Mouse (Mus musculus): ENCODE results near the gene Pgm2l1. TPM values are rescaled to one million over a fixed set of nuclear protein-coding genes. Genes with fewer than 3 reads are reported as not detected.

The Pgm2l1 gene
- polyA plus RNA-seq (2016; fragmentation: Nextera tagmentation; extraction: Ambion mirVana) = 11.2 and 13.0 TPM in 2 replicates

DNA sequence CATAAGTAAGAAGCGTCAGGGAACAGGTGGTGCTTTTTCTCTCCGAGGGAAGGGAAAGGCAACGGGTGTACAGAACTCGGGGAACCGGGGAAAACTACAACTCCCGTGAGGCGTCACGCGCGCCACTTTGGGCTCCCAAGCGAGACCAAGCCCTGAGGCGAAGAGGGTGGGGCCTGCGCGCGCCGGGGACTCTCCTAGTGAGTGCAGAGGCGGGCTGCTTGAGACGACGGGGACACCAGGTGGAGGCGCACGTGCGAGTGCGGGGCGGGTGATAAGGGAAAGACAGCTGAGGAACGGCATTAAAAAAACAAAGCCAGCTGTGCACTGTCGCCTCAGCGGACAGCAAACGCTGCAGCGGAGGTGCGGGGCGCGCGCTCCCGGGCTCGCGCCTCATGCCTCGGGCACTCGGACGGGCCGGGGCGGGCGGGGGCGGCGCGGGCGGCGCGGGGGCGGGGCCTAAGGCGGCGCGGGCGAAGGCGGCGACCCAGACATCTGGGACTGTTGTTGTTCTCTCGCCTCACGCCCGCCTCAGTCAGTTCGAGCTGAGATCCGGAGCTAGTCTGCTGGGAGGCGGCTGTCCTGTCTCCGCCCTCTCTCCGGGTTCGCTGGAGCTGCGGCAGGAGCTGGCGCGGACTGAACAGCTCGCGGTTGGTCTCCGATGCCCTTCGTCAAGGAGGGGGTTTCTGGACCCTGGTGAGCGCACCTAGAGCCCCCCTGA is at the start of gene Pgm2l1:
TSS of gene Pgm2l1 (plus strand) at position 237 of the 718 bp plus-strand sequence.
- H3K4me2 ChIP-seq (replicated peaks) = peak within 1 kb of the TSS; percentile 87
- under 1% methylated on average over 62 of the region's 72 CpGs for WGBS
- H3K9ac ChIP-seq = peak within 1 kb of the TSS; percentile 90
- H3K4me1 ChIP-seq = peaks cover 5% of the 10 kb centered on the region; the same call in 1 of the 2 replicates
- no peaks in the 10 kb centered on the region for H3K9me3 ChIP-seq (replicated peaks)
- peak; percentile 98 for ATAC-seq (ENCODE audit: low FRiP score)
- no peaks in the 10 kb centered on the region for H3K36me3 ChIP-seq
- H3K27ac ChIP-seq = peak within 1 kb of the TSS; percentile 93
- no peaks in the 10 kb centered on the region for H3K27me3 ChIP-seq
- H3K4me3 ChIP-seq = peak within 1 kb of the TSS; percentile 85

DNA sequence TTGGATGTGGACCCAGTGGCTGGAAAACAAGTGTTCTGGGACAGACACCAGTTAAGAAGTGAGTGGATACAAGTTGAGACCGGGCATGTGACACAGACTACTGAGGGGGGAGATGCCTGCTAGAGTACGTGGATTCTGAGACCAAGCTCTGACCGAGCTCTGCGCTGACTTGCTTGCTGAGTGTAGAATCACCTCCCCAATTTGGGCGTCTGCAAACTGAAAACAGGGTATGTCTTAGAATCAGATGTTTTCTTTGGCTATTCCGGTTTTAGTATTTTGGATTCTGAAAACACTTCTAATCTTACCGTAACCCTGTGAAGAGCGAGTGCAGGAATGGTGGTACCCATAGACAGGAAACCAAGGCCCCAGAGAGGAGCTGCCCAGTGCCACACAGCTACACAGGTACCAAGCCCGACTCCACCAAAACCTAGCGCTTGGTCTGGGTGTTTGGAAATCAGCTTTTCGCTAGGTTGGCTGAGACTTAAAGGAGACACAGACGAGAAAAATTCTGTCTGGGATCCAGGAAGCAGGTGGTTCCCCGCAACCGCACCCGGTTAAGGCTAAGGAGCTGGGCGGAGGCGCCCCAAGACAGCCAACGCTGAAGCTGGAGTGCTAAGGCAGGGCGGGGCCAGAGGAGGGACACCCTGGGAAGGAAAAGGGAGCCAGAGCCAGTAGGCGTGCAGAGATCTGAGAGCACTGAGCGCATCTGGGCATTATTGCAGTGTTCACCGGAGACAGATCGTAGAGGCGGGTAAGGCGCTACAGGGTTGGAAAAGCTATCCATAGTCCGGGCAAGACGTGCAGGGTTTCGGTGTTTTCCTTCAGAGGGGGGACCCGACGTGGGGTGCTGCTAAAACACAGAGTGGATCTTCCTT is 48.9 kb upstream of the Pgm2l1 start:
- Histone ChIP-seq H3K4me1 (peaks cover 12% of the 10 kb centered on the region), H3K27ac (no peak overlapping the region), H3K9me3 (replicated peaks) (no peaks in the 10 kb centered on the region), H3K36me3 (no peaks in the 10 kb centered on the region), H3K27me3 (peaks cover 61% of the 10 kb centered on the region), H3K4me2 (replicated peaks) (peak overlapping the region; percentile 64), H3K4me3 (peak overlapping the region; percentile 34), H3K9ac (no peak overlapping the region)
- WGBS = 10% methylated on average over 30 of the region's 30 CpGs
- ATAC-seq (ENCODE audit: low FRiP score) = peak; percentile 61; the same call in 1 of the 2 replicates

DNA sequence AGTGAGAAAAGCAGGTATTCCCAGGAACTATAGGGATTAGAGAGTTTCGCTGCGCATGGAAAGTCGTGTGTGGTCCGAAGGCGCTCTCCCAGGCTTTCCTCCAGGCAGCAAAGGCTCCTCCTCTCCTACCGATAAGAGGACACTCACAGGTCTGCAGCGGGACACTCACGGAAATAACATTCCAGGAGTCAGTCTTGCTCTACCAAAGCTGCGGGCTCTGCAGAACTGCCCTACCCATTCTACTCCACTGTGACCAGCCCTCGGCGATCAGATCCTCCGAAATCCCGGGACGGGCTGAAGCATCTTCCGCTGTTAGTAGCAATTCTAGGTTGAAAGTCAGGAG is 48.3 kb upstream of the Pgm2l1 start:
- Histone ChIP-seq H3K4me3 (peak overlapping the region; percentile 34), H3K9ac (no peak overlapping the region), H3K4me2 (replicated peaks) (peak overlapping the region; percentile 64), H3K27me3 (peaks cover 61% of the 10 kb centered on the region), H3K9me3 (replicated peaks) (no peaks in the 10 kb centered on the region), H3K36me3 (no peaks in the 10 kb centered on the region), H3K27ac (no peak overlapping the region), H3K4me1 (peaks cover 12% of the 10 kb centered on the region)
- WGBS = 3% methylated on average over 15 of the region's 15 CpGs
- ATAC-seq (ENCODE audit: low FRiP score) = no peak

DNA sequence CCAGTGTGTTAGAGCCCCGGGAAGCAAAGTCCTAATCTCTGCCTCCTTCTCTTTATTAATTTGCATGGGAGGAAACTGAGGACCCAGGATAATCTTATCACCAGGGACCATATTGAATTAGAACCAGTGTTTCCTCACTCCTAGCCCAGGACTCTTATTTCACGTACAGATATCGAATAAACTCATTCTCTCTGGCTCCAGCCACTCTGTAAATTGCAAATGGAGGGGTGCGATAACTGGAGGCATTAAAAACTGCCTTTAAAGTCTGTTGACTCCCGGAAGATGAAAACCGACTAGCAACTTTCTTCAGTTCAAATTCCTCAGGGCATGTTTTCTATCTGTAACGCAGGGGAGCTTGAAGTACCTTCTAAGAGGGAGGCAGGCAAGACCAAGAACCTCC is 47.8 kb upstream of the Pgm2l1 start:
- H3K4me2 ChIP-seq (replicated peaks) = peak overlapping the region; percentile 64
- no peaks in the 10 kb centered on the region for H3K9me3 ChIP-seq (replicated peaks)
- H3K4me1 ChIP-seq = peaks cover 12% of the 10 kb centered on the region
- H3K27ac ChIP-seq = no peak overlapping the region
- peak overlapping the region; percentile 34; the same call in 1 of the 2 replicates for H3K4me3 ChIP-seq
- no peak for ATAC-seq (ENCODE audit: low FRiP score)
- 70% methylated on average over 7 of the region's 7 CpGs for WGBS
- no peak overlapping the region for H3K9ac ChIP-seq
- peaks cover 61% of the 10 kb centered on the region for H3K27me3 ChIP-seq
- no peaks in the 10 kb centered on the region for H3K36me3 ChIP-seq

DNA sequence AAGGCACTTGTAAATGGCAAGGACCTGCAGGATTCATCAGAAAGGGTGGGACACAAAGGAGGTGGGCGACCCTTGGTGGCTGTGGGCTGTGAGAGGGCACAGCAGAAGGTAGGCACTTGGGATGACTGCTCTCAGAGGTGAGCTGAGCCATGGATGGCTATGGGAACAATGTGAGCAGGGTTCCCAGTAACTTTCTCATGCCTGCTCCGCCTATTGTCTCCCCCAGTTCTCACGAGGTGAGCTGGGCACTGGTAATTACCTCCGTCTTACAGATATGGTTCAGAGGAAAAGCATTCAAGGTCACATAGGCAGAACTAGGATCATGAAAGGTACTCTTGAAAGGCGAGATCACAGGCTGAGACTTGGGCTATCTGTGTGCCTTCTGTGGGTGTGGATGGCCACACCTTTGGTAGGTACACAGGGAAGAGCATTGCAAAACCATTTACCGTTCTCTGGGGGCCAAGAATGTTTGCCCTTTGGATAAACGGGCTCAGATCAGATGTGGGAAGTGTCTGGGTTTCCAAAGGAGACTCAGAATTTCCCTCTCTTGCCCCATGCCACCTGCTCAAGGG is 47.3 kb upstream of the Pgm2l1 start:
- WGBS = 77% methylated on average over 7 of the region's 7 CpGs
- Histone ChIP-seq H3K27me3 (peaks cover 61% of the 10 kb centered on the region), H3K4me2 (replicated peaks) (no peak overlapping the region), H3K27ac (no peak overlapping the region), H3K4me1 (peaks cover 12% of the 10 kb centered on the region), H3K4me3 (no peak overlapping the region), H3K9me3 (replicated peaks) (no peaks in the 10 kb centered on the region), H3K9ac (no peak overlapping the region), H3K36me3 (no peaks in the 10 kb centered on the region)
- ATAC-seq (ENCODE audit: low FRiP score) = no peak

DNA sequence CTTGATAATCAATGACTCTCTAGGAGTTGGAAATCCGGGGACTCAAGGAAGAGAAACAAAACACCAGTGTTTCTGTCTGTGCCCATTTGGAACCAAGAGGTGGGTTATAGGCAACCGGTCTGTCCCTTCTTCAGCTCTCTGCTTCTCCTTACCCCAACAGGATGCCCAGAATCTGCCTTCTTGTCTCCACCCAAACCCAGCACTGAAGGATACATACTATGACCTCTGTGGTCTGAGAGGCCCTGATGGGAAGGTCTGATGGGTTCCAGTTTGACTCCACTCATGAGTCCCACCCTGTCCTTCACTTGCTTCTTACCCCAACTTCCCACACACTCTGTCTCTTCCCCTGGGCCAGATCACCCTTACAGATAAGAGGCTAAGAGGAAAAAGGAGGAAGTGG is 46.0 kb upstream of the Pgm2l1 start:
- 76% methylated on average over 2 of the region's 2 CpGs for WGBS

DNA sequence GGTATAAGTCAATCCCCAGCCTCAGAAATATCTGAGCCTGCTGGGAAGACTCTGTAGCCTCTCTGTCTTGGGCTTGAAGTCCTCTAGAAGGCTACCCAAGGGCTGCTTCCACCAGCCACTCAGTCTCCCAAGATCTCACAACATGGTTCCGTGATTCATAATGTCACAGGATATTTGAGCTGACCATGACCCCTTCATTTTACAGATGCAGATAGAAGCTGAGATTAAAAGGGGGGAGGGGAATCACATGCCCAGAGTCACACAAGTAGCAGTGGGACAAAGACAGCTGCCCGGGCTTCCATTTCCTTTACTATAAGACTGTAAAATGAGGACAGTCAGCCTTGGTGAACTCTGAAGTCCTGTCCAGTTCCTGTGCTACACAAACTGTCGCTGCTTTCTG is 45.6 kb upstream of the Pgm2l1 start:
- no peak overlapping the region for H3K9ac ChIP-seq
- H3K27me3 ChIP-seq = peaks cover 50% of the 10 kb centered on the region
- 72% methylated on average over 3 of the region's 3 CpGs for WGBS
- H3K4me3 ChIP-seq = no peak overlapping the region
- H3K27ac ChIP-seq = no peak overlapping the region
- H3K9me3 ChIP-seq (replicated peaks) = no peaks in the 10 kb centered on the region
- H3K4me1 ChIP-seq = peaks cover 12% of the 10 kb centered on the region
- no peak for ATAC-seq (ENCODE audit: low FRiP score)
- H3K36me3 ChIP-seq = no peaks in the 10 kb centered on the region
- no peak overlapping the region for H3K4me2 ChIP-seq (replicated peaks)

More for the DNA sequence above, 46.0 kb upstream of the Pgm2l1 start:
- ATAC-seq (ENCODE audit: low FRiP score) = no peak
- H3K27me3 ChIP-seq = peaks cover 53% of the 10 kb centered on the region
- no peak overlapping the region for H3K4me2 ChIP-seq (replicated peaks)
- no peak overlapping the region for H3K9ac ChIP-seq
- H3K4me1 ChIP-seq = peaks cover 12% of the 10 kb centered on the region
- H3K36me3 ChIP-seq = no peaks in the 10 kb centered on the region
- no peak overlapping the region for H3K4me3 ChIP-seq
- H3K27ac ChIP-seq = no peak overlapping the region
- no peaks in the 10 kb centered on the region for H3K9me3 ChIP-seq (replicated peaks)

DNA sequence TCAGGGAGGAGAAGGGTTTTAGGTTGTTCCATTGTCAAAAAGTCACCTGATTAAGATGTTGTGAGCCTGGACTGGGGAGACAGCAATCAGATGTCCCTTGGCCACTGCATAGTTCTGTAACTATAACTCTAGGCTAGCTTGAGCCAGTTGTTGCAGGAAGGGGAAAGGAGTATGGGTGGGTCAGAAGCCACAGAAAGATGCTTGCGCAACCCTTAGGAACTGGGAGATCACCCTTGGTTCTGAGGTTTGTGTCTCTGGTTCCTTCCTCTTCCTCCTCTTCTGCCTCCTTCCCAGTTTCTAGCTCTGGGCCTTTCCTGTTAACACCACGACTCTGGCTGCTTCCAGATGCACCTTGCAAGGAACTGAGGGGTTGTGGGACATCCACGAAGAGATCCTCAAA is 44.8 kb upstream of the Pgm2l1 start:
- Histone ChIP-seq H3K9me3 (replicated peaks) (no peaks in the 10 kb centered on the region), H3K27me3 (peaks cover 43% of the 10 kb centered on the region), H3K27ac (no peak overlapping the region), H3K36me3 (no peaks in the 10 kb centered on the region), H3K9ac (no peak overlapping the region), H3K4me2 (replicated peaks) (no peak overlapping the region), H3K4me1 (peaks cover 12% of the 10 kb centered on the region), H3K4me3 (no peak overlapping the region)
- WGBS = 79% methylated on average over 3 of the region's 3 CpGs
- ATAC-seq (ENCODE audit: low FRiP score) = no peak

DNA sequence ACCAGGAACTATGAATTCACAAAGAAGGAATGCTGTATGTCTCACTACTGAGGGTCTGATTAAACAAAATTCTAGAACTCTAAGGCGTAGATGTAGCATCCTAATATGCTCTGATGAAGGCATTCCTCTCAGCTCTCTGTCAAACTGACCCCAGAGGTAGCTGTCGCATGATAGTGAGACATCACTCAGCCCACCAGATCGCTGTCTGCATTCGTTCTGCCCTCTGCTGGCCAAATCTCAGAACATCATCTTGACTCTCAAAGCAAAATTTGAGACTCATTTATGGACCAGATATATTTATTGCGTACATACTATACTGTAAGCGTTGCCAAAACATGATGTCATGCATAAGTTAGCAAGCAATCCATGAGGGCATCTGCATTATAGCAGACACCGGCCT is 39.6 kb upstream of the Pgm2l1 start:
- Histone ChIP-seq H3K27ac (no peak overlapping the region), H3K9ac (no peak overlapping the region), H3K4me2 (replicated peaks) (no peak overlapping the region), H3K27me3 (peaks cover 7% of the 10 kb centered on the region), H3K36me3 (no peaks in the 10 kb centered on the region), H3K4me3 (no peak overlapping the region), H3K9me3 (replicated peaks) (no peaks in the 10 kb centered on the region), H3K4me1 (no peaks in the 10 kb centered on the region)
- 24% methylated on average over 7 of the region's 7 CpGs for WGBS
- no peak for ATAC-seq (ENCODE audit: low FRiP score)

DNA sequence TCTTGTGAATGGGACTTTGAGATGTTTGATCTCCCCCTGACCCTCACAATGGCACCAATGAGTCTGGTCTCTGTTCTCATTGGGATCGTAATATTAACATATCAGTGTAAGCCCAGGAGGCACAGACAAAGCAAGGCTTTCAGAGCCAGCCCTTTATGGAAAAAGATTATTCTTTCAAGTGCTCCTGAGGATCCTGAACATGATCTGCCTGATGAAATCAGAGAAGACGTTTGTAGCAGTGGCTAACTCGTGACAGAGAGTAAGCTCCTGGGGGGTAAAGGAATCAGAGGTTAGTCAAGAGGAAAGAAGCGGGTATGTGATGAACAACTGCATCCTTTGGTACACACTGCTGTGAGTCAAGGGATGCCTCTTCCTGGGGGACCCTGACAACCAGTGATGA is 37.0 kb upstream of the Pgm2l1 start:
- Histone ChIP-seq H3K4me3 (no peak overlapping the region), H3K9ac (no peak overlapping the region), H3K4me1 (no peaks in the 10 kb centered on the region), H3K4me2 (replicated peaks) (no peak overlapping the region), H3K27ac (no peak overlapping the region), H3K27me3 (peaks cover 7% of the 10 kb centered on the region), H3K9me3 (replicated peaks) (no peaks in the 10 kb centered on the region), H3K36me3 (no peaks in the 10 kb centered on the region)
- 44% methylated on average over 4 of the region's 4 CpGs for WGBS
- ATAC-seq (ENCODE audit: low FRiP score) = no peak

DNA sequence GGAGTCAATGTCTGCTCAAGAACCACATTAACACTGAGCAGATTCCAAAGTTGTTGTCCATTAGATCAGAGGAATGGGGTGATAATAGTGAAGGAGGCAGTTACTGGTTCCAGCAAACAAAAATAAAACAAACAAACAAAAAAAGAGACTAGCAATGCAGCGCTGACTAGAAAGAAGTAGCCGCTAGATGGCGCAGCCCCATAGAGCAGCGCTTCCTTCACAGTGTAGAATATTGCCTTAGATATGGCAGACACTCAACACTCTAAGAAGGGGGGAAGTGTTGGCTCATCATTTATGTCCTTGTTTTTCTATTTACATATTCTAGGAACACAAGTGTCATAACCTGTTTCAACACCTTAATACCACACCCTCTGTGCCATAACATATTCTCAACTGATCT is 36.4 kb upstream of the Pgm2l1 start:
- Histone ChIP-seq H3K4me3 (no peak overlapping the region), H3K27ac (no peak overlapping the region), H3K9me3 (replicated peaks) (no peaks in the 10 kb centered on the region), H3K27me3 (peaks cover 7% of the 10 kb centered on the region), H3K4me2 (replicated peaks) (no peak overlapping the region), H3K9ac (no peak overlapping the region), H3K36me3 (no peaks in the 10 kb centered on the region), H3K4me1 (no peaks in the 10 kb centered on the region)
- WGBS = 5% methylated on average over 4 of the region's 4 CpGs
- peak; percentile 43; the same call in 1 of the 2 replicates for ATAC-seq (ENCODE audit: low FRiP score)

DNA sequence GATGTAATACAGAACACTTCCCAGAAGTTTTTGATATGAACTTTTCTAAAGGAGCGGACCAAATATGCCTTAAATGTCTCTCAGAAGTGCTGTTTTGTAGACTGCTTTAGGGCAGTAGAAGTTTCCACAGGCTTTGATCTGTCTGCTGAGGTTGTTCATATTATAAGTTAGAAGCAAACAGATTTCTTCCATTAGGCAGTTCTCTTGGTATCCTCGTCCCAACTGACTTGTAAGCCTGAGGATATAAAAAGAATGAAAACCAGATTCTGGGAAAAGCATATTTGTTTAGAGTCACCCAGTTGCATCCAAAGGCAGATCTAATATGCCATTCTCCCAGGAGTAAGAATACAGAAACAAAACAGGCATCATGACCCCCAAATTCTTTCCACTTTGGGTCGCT is 26.0 kb upstream of the Pgm2l1 start:
- no peaks in the 10 kb centered on the region for H3K4me1 ChIP-seq
- H3K4me3 ChIP-seq = no peak overlapping the region
- H3K27me3 ChIP-seq = no peaks in the 10 kb centered on the region
- H3K9me3 ChIP-seq (replicated peaks) = no peaks in the 10 kb centered on the region
- no peak overlapping the region for H3K4me2 ChIP-seq (replicated peaks)
- H3K36me3 ChIP-seq = no peaks in the 10 kb centered on the region
- no peak overlapping the region for H3K9ac ChIP-seq
- ATAC-seq (ENCODE audit: low FRiP score) = no peak
- 92% methylated on average over 3 of the region's 3 CpGs for WGBS
- H3K27ac ChIP-seq = no peak overlapping the region

Measured in hindbrain, embryonic 12.5 days (tissue).